Mouse (Mus musculus) ovary, postnatal 10 days (tissue): ENCODE measurements around the gene Celsr3.

Experiments used
- DNase-seq: peaks from one replicate; pipeline ENCODE4 v3.0.0; 2022; ENCODE audit warnings: low spot score

Celsr3 gene

GRCm38 (mm10) chr9:108806831-108807230 is 19.3 kb upstream of the Celsr3 start:
- no peak for DNase-seq

DNA sequence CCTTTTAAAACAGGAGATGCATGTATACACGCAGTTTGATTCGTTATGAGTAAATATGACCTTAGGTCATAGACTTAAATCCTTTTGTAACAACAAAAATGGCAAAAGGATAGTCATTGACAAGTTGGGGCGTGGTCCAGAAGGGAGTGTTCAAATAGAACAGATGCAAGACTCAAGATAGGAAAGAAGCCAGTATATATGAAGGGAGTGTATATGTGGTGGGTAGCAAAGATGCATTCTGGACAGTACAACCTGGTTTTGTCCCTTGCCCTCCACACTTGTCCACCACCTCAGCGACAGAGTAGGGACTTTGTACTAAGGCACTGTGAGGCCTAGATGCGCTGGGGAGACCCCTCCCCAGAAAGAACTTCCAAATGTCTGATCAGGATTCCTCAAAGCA is 18.4 kb upstream of the Celsr3 start:
- no peak for DNase-seq

GRCm38 (mm10) chr9:108808163-108808665 is 17.9 kb upstream of the Celsr3 start, which contains the start of gene Nckipsd:
TSS of gene Nckipsd (plus strand) at chr9:108808368.
- peak; percentile 94 for DNase-seq

DNA sequence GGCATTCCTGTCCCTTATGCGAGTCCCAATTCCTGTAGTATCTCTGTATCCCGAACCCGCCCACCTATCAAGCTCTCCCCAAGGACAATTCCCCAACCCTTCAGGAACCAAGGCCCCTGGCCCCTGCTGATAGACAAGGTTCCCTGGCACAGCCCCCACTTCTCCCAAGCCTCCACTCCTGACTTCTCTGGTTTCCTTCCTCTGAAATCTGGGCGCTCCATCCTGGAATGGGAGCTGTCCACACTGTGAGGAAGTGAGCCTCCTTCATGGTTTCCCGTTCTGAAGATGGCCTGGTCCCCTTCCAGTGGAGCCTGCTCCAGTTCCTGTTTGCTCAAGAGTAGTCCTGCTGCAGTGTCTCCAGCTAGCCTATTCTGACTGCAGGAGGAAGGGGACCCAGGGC is 16.9 kb upstream of the Celsr3 start:
- DNase-seq = no peak

- DNase-seq = no peak
Measured at GRCm38 (mm10) chr9:108809723-108810122, 16.4 kb upstream of the Celsr3 start.

- no peak for DNase-seq
Measured at GRCm38 (mm10) chr9:108810516-108810915, 15.6 kb upstream of the Celsr3 start.

DNA sequence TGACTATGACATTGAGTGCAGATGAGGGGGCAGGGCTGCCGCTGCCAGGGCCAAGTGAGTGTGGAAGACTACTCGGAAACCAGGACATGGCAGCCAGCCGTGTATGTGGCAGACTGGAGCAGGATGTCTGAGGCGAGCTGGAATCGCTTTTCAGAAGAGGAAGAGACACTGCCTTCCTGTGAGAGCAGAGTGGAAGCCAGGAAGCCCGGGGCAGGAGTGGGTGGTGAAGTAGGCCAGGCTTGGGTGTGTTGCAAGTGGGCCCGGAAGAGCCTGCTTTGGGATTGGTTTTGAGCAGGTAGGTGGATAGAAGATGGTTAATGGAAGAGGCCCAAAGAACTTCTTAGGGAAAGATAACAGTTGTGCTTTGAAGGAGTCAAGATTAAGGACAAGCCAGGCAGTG is 10.6 kb upstream of the Celsr3 start:
- no peak for DNase-seq

- DNase-seq = no peak
Measured at GRCm38 (mm10) chr9:108819495-108819894, 6.6 kb upstream of the Celsr3 start.

GRCm38 (mm10) chr9:108820077-108820476 is 6.0 kb upstream of the Celsr3 start:
- DNase-seq = no peak

DNA sequence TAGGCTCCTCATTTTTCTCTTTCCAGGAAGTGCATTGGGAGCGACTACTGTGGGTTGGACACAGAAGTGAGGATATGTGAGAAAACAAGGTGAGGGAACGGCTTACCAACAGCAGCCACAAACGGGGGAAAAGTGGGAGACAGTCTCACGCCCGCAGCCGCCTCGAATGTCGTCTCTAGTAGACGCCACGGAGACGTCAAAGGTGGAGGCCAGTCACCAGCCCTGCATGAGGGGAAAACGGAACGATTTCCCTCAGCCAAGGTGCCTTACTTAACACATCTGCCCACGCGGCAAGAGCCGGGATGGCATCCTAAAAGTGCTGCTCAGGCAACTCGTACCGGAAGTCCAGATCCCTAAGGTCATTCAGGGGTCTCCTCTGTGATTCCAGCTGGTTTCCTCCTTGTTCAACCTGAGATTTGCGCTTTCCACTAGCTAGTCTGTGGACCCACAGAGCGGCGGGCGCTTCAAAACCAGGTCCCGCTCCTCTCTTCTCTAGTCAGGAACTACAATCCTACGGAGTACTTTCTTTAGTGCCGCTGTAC is 1.9 kb upstream of the Celsr3 start:
- DNase-seq = no peak

GRCm38 (mm10) chr9:108824755-108825413 is 1.2 kb upstream of the Celsr3 start:
- no peak for DNase-seq

DNA sequence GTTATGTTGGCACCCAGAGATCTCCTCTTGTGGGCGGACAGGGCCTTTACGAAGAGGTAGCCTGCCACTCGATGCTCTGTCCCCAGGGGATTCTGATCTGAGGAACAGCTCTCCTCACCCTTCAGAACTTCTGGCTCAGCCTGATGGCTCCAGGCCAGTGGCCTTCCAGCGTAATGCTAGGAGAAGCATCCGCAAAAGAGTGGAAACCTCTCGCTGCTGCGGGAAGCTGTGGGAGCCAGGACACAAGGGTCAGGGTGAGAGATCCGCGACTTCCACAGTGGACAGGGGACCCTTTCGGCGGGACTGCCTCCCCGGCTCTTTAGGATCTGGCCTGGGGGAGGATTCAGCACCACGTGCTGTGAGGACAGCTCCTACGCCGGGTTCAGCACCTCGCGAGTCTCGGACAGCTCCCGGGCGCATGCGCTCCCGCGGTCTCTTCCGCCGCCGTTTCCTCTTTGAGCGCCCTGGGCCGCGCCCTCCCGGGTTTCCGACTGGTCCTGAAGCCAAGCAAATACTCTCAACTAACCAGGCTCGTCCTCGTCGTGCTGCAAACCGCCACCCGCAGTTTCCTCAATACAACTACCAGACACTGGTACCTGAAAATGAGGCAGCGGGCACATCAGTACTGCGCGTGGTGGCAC is 700 bp downstream of the Celsr3 start:
- DNase-seq = peak; percentile 74

DNA sequence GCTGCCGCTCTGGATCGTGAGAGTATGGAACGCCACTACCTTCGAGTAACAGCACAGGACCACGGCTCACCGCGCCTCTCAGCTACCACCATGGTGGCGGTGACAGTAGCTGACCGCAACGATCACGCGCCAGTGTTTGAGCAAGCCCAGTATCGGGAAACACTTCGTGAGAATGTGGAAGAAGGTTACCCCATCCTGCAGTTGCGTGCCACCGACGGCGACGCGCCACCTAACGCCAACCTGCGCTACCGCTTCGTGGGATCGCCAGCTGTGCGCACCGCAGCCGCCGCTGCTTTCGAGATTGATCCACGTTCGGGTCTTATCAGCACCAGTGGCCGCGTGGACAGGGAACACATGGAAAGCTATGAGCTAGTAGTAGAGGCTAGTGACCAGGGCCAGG is 1.3 kb downstream of the Celsr3 start:
- DNase-seq = no peak

DNA sequence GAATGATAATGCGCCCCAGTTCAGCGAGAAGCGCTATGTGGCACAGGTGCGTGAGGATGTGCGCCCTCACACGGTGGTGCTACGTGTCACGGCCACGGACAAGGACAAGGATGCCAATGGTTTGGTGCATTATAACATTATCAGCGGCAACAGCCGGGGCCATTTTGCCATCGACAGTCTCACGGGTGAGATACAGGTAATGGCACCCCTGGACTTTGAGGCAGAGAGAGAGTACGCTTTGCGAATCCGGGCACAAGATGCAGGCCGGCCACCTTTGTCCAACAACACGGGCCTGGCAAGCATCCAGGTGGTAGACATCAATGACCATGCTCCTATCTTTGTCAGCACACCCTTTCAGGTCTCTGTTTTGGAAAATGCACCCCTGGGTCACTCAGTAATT is 1.8 kb downstream of the Celsr3 start:
- no peak for DNase-seq

DNA sequence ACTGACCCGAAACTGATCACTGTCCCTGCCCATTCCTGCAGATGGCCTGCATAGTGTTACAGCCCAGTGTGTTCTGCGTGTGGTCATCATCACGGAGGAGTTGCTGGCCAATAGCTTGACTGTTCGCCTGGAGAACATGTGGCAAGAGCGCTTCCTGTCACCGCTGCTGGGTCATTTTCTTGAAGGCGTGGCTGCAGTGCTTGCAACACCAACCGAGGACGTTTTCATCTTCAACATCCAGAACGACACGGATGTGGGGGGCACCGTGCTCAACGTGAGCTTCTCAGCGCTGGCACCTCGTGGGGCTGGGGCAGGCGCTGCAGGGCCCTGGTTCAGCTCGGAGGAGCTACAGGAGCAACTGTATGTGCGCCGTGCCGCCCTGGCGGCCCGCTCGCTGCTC is 5.5 kb downstream of the Celsr3 start:
- no peak for DNase-seq

DNA sequence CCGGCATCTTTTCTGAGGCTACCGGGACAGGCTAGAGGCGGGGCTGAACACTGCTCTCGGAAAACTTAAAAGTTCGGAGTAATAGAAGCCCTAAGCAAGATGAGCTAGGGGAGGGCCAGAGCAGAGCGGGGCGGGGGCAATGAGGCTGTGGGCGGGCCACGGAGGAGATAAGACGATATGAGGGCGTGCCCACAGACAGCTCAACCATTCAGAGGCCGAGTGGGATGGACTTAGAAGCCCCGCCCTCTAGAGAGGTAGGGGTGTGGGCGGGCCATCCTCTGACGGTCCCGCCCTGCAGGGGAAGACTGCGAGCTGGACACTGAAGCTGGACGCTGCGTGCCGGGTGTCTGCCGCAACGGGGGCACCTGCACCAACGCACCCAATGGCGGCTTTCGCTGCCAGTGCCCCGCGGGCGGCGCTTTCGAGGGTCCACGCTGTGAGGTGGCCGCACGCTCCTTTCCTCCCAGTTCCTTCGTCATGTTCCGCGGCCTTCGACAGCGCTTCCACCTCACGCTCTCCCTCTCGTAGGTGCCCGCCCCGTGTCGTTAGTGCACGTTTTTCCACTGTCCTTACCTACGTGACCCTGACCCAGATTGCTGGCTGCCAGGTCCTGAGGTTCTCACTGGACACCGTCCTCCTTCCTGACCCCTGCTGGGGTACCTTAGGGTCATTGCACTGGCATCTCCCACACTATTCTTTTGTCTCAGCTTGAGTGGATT is 6.4 kb downstream of the Celsr3 start:
- DNase-seq = peak; percentile 50

- no peak for DNase-seq
Measured at GRCm38 (mm10) chr9:108842989-108843388, 16.9 kb downstream of the Celsr3 start.

DNA sequence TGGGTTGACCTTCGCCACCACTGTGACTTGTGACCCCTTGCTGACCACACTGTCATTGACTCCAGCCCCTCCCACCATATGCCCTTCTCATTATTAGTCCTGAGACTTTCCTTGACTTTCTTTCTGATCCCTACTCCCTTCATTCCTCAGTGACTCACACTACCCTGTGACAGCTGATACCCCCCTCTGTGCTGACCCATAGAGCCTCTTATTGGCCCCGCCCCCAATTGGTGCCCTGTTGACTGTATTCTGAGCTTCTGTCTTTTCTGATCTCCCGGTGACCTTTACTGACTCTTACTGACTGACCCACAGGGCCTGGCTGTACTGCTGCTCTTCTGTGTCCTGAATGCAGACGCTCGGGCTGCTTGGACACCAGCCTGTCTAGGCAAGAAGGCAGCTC is 19.3 kb downstream of the Celsr3 start:
- DNase-seq = no peak

DNA sequence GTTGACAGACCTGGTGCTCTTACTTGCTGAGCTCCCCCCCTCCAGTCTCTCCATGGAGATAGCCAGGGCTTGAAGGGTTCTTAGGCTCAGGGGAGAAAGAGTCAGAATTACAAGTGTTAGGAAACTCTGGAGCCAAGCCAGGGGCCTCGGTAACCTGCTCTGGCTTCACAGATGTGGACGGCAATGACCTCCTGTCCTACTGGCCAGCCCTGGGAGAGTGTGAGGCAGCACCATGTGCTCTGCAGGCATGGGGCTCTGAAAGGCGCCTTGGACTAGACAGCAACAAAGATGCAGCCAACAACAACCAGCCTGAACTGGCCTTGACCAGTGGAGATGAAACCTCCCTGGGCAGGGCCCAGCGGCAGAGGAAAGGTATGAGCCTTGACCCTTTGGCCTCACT is 21.3 kb downstream of the Celsr3 start:
- DNase-seq = no peak

- DNase-seq = no peak
Measured at GRCm38 (mm10) chr9:108848419-108848818, 22.3 kb downstream of the Celsr3 start.

DNA sequence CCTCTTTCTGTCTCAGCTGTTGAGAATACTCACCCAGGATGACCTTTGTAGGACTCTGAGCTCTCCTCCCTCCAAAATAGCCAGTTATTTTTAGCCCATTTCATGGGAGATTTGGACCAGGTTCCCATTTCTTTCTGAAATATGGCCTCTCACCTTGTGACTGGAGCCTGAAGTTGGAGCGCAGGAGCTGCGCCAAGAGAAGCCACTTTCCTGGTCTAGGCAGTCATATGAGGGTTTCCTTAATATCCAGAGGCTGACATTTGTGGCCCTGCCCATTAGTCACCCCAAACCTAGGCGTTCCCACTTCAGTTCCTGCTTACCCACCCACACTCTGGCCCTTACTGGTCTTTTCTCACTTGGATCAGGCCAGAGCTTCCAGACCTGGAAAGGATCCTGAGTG is 26.9 kb downstream of the Celsr3 start, which contains the start of gene Slc26a6:
Gene Slc26a6, plus strand, starts transcription at position 308 of the 400 bp plus-strand sequence.
- no peak for DNase-seq

- DNase-seq = no peak
Measured at GRCm38 (mm10) chr9:108853635-108854240, 27.6 kb downstream of the Celsr3 start.
